Mouse (Mus musculus) brain, adult 2 months (tissue): Measurements from ENCODE around the gene Unc45b.
A peak's percentile ranks its signal among the peaks of the same experiment; 100 is the strongest.
"Not testable (repeated sequence)": the region's sequence is repeated elsewhere in the genome, so short reads cannot be mapped to it uniquely, and the experiment has no call there.

Source experiments
- DNase-seq: peaks from one replicate; pipeline ENCODE4 v3.0.0; 2011; ENCODE audit warnings: low read depth, low spot score

Unc45b gene

GRCm38 (mm10) chr11:82897478-82897877 is 12.9 kb upstream of the Unc45b start:
- no peak for DNase-seq

GRCm38 (mm10) chr11:82899720-82900119 is 10.6 kb upstream of the Unc45b start:
- no peak for DNase-seq

GRCm38 (mm10) chr11:82901606-82902310 is 8.6 kb upstream of the Unc45b start:
- peak; percentile 50 for DNase-seq

- DNase-seq: no peak
Observed at GRCm38 (mm10) chr11:82904952-82905351, 5.4 kb upstream of the Unc45b start.

GRCm38 (mm10) chr11:82905816-82906215 is 4.5 kb upstream of the Unc45b start:
- no peak for DNase-seq

- DNase-seq: peak; percentile 95
Observed at GRCm38 (mm10) chr11:82907651-82908607, 2.4 kb upstream of the Unc45b start, which contains the start of gene Nle1. Gene Nle1 (minus strand): TSS chr11:82908411.

- DNase-seq: no peak
Observed at GRCm38 (mm10) chr11:82908608-82908989, 1.8 kb upstream of the Unc45b start.

- DNase-seq: no peak
Observed at GRCm38 (mm10) chr11:82910679-82911389, 484 bp downstream of the Unc45b start.

GRCm38 (mm10) chr11:82914711-82915352 is 4.5 kb downstream of the Unc45b start:
- peak; percentile 85 for DNase-seq

GRCm38 (mm10) chr11:82920768-82921167 is 10.4 kb downstream of the Unc45b start:
- no peak for DNase-seq

- no peak for DNase-seq
Observed at GRCm38 (mm10) chr11:82921691-82922090, 11.3 kb downstream of the Unc45b start.

- not testable (repeated sequence) for DNase-seq
Observed at GRCm38 (mm10) chr11:82923910-82924309, 13.6 kb downstream of the Unc45b start.

- DNase-seq: no peak
Observed at GRCm38 (mm10) chr11:82928897-82929632, 18.7 kb downstream of the Unc45b start.

- DNase-seq: no peak
Observed at GRCm38 (mm10) chr11:82929633-82929950, 19.2 kb downstream of the Unc45b start.

- not testable (repeated sequence) for DNase-seq
Observed at GRCm38 (mm10) chr11:82930391-82930955, 20.1 kb downstream of the Unc45b start.

- DNase-seq: not testable (repeated sequence)
Observed at GRCm38 (mm10) chr11:82931161-82931560, 20.8 kb downstream of the Unc45b start.

GRCm38 (mm10) chr11:82931671-82932450 is 21.5 kb downstream of the Unc45b start:
- DNase-seq: not testable (repeated sequence)

- no peak for DNase-seq
Observed at GRCm38 (mm10) chr11:82933186-82933585, 22.8 kb downstream of the Unc45b start.

GRCm38 (mm10) chr11:82943336-82943735 is 33.0 kb downstream of the Unc45b start:
- no peak for DNase-seq

GRCm38 (mm10) chr11:82945636-82946035 is 35.3 kb downstream of the Unc45b start:
- DNase-seq: no peak
